Mouse (Mus musculus) small intestine, adult 2 months (tissue): Measurements from ENCODE around the gene Elmo2.

Experiments used
- CTCF ChIP-seq: fragments of 200-500 bp; IDR thresholded peaks from 2 replicates; pipeline ENCODE4 v1.5.1; 2012; ENCODE audit warnings: low read depth, mild to moderate bottlenecking, control low read depth, inconsistent platforms, low read length, moderate library complexity, mixed read lengths; ENCODE audit not compliant: insufficient replicate concordance, insufficient read length; ENCODE audit errors: extremely low read depth
- POLR2A ChIP-seq: fragments of 200-500 bp; IDR thresholded peaks from 2 replicates; pipeline ENCODE4 v1.6.1; 2012; ENCODE audit warnings: low read depth, mild to moderate bottlenecking, control low read depth, inconsistent platforms, low read length, moderate library complexity

GRCm38 (mm10) chr2:165273589-165273988 lies 52.7 kb downstream of the Elmo2 start:
- no peak for TF ChIP-seq CTCF
- TF ChIP-seq POLR2A, result no peak
